Mouse (Mus musculus) embryonic fibroblast, embryonic 13.5 days (primary cell): Measurements from ENCODE around the gene Ankrd23.

Experiments used
- CTCF ChIP-seq: IDR thresholded peaks from 2 replicates; pipeline ENCODE4 v1.5.1; 2011; ENCODE audit warnings: mild to moderate bottlenecking, control low read depth, low read length, moderate library complexity, borderline replicate concordance; ENCODE audit not compliant: insufficient read depth
- POLR2A ChIP-seq: IDR thresholded peaks from 2 replicates; pipeline ENCODE4 v1.6.1; 2011; ENCODE audit warnings: low read depth, mild to moderate bottlenecking, control low read depth, low read length, moderate library complexity

GRCm38 (mm10) chr1:36528351-36528750 lies 8.3 kb downstream of the Ankrd23 start:
- TF ChIP-seq POLR2A (no peak), CTCF (no peak)
